Mouse (Mus musculus) spleen, postnatal 14 days (tissue): ENCODE results near the gene Sctr.

Experiments used
- DNase-seq, 2 experiments: peaks; one replicate each; pipeline ENCODE4 v3.0.0; 2021 to 2022; ENCODE audit warnings: low spot score in 2 of 2

The Sctr gene

DNA sequence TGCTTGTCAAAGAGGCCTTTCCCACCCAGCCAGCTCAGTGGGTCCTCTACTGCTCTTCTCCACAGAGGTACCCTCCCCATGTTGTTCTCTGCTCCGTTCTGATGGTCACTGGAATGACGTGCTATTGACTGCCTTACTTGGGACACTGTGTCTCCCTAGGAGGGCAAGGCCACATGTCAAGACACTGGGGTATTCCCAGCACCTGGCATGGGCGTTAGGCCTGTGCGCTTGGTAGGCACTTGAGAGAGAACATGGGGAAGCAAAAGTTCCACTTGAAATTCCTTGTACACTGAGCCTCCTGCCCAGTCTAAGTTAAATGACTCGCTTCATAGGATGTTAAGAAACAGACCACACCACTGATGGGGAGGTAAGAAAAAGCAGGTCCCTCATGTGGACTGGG, 62.4 kb downstream of the Sctr start:
- DNase-seq = no peak

DNA sequence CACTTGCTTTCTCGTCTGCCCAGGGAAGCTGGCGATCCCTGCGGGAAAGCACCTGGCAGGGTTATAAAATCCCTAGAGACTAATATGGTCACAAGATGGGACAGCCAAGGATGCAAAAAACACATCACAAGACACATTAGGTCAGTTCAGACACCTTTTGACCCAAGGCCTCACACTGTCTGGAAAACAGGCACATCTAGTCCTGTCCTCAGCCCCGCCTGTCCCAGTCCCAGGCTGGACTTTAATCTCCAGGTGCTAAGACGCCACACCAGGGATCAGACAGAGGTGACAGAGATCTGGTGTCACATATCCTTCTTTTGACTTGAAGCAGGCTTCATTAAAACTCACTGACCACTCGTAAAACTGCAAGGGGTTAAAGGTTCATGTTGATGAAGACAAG, 63.5 kb downstream of the Sctr start:
- DNase-seq = no peak

DNA sequence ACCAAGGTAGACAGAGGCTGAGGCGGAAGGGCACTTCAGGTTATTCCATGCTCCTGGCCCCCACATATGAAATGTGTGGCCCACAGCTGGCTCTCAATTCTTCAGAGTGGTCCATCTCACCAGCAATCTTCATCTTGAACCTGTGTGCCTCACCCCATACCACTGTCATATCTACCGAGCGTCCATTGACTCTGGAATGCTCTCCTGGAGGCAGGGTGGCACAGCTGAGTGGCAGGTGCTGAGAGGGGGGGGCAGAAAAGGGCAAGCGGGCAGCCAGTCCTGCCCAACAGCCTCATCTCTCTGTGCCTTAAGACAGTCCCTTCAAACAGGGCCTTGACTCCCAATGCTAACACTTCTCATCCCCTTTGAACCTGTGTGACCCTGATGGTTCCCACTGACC, 64.4 kb downstream of the Sctr start:
- no peak for DNase-seq

DNA sequence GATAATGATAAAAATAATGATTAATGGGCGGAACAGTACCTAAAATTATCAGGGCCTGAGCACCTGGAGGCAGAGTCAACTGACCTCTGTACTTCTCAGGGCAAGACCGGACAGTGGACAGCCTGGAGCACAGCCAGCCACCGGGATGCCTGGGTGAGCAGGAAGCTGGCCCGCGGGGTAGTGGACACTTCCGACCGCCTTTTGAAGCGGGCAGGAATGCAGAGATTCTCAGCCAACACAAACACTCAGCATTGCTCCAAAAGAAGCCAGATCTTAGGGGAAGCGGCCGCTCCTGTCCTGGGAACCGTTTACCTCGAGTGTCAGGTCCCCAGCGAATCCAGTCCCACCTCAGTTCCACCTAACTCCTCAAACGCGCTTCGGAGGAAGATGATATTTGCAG, 66.2 kb downstream of the Sctr start:
- DNase-seq = no peak

DNA sequence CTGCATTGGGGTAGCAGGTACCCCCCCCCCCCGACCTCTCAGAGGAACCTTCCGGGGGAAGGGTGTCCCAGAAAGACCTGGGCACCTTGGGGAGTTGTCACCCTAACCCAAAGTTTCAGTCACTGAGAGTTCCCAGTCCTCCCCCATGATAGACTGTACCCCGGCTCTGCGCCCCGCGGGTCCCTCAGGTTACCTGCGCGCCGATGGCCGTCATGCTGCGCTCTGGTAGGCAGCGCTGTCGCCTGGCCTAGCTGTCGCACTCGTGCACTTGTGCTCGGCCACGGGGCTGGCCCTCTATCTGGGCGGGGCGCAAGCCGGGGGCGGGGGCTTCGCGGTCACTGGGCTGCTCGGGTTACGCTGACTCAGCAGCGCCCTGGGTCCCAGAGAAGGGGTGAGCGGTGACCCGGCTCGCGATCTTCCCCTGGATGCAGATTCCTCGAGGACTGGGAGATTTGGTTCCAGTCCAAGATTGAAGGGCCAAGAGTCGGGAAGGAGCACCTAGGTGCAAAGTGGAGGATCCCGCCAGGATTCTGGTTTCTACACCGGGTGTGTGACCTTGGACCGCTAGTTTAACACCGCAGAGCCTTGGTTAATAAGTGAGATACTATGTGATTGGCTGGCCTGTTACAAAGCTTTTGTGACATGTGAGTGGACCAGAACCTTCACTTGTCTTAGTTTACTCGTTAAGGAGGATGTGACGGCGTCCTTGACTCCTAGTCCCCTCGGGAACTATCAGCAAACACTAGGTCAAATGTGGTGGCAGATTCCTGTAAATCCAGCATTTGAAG, 67.0 kb downstream of the Sctr start, which contains the start of gene Tmem37:
Tmem37 (minus strand) TSS at position 556 of the 788 bp plus-strand sequence.
- no peak for DNase-seq

DNA sequence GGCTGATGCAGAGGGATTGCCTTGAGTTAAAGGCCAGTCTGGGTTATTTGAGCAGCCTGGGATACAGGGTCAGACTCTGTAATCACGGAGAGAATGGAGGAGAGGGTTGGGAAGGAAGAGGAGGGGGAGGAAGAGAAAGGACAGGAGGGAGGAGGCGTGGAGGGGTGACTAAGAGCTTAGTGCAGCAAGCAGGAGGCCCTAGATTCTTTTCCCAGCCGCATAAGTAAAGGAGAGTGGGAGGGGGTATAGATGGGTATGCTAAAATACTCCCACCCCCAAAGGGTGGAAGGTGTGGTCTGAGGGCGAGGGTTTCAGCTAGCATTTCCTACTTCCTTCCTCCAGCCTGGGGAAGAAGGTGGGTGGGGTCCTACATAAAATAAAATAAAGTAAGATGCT, 67.6 kb downstream of the Sctr start:
- DNase-seq = no peak

DNA sequence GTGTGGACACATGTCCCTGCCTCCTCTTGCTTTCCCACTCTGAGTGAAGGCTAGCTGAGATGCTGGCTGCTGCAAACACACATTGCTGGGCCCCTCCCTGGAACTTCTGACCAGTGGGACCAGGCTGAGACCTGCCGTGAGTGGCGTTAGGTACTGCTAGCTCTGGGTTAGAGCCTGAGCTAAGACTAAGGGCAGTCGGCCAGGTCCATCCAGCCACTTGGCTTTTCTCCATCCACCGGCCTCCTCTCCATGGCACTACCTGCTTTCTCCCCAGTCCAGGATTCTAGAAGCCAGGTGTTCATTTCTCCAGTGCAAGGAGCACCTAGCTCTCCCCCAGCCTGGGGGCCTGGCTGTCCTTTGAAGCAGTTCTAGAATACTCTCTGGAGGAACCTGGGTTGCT, 68.2 kb downstream of the Sctr start:
- DNase-seq = no peak

DNA sequence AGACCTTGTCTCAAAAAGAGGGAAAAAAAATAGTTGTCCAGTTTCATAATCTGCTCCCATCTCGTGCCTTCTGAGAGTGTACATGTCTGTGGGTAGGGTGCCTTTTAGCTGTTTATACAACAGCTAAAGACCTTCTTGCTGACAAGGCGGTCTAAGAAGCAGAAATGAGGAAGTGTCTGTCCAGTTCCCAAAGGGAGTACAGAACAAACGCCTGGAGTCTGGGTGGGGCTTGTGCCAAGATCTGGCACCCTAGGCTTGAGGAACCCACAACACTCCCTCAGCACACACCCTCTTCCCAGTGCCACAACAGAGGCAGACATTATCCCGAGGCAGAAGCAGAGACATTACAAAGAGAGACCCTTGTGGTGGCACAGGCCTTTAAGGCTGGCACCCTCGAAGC, 68.8 kb downstream of the Sctr start:
- DNase-seq = no peak

DNA sequence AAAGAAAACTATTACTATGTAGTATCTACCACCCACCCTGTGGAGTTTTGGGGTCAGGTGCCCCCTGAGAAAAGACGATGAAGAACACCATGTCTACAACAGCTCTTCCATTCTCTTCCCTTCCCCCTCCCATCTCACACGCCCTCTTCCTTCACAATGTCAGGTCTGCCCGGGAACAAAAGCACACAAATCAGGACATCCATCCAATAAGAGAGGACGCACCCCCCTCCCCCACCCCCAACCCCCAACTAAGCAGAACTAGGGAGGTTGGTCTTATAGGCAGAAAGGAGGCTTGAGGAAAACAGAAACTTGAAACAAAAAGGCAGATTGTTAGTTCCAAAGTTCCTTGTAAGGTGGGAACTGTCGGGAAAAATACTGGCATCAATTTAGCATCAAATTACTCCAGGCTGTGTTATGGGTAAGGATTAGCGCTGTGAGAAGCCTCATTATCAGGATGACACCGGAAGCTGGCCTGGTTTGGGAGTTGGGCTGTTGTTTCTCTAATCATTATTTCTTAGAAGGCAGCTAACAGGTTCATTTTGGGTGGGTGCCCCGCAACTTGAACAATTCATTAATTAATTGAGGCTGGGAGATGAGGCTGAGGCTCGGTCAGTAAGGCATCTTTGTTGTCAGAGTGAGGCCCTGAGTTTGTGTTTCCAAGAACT, 71.2 kb downstream of the Sctr start:
- DNase-seq = no peak

DNA sequence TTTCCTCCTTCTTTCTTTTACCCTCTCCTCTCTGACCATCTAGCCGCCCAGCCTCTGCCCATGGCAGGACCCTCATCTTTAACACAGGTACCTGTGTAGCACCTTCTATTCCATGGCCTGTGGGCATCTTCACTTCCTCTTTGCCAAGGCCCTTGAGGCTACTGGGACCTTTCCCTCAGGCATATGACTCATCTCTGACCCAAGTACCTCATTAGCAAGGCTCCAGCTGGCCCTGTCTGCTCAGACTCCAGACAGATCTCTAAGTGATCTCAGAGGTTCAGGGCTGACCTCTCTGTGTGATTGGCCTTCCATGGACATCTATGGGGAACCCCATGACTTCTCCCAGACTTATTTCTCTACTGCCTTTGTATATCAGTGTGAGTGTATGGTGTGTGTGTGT, 73.9 kb downstream of the Sctr start:
- no peak for DNase-seq

DNA sequence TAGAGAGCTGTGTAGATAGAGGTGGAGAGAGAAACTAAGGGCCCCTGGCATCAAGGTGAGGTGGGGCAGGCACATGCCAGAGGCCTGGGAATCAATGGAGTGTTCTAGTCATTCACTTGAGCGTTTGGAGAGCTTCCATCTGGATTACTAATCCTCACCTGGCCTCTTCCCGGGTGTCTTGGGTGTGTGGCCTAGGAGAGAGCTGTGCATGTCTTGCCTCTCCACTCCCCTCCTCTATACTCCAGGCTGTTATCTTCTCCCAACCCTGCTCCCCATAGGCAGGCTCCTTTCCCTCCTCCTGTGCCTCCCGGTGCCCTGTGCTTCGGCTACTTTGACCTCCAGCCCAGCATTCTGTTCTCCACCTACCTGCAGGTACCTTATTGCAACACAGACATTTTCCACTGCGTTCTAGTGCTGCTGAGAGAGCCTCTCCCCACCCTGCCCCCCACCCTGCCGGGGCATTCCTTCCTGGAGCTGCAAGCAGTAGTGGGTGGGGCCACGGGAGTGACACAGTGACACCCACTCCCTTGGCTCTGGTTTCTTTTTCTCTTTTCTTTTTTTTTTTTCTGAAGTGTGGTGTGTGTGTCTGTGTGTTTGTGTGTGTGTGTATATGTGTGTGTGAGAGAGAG, 76.4 kb downstream of the Sctr start:
- DNase-seq = no peak

DNA sequence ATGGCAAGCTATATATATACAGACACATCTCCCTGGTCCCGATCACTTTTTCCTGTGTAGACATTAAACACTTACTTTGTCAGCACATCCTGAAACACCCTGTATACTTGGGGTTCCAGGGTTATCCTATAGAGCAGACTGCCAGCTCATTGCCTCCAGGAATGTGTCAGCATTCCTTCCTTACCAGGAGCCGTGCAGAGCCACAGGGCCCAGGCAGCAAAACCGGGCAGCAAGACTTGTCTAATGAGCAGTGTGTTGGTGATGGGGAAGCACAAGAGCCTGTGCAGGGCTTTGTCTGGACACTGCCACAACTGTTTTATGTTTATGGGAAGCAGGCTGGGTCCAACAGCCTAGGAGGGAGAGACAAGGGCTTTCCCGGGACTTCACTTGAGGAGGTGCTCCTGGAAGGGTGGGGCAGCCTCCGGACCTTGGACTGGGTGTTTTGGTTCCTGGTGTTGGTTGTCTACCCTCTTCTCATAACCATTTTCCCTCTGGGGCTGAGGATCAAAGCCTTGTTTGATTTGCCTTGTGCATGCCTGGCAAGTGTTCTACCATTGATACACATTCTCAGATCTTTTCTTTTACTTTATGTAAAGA, 77.3 kb downstream of the Sctr start:
- DNase-seq = no peak

DNA sequence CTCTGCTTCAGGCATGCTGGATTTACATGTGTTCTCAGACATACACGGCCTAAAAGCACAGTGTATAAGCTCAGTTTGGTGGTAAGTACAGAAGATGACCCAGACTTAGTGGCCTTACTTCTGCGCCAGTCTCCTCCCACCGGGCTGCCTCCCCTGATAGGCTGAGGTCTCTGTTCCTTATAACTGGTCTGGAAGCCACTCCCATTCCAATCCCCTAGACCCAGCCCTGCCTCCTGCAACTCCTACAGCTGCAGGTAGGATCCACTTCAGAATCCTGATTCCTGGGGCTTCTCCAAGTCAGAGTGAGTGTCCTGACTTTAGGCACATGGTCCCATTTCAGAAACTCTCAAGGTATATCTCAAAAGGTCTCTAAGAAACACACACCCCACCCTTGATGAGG, 79.0 kb downstream of the Sctr start:
- no peak for DNase-seq

DNA sequence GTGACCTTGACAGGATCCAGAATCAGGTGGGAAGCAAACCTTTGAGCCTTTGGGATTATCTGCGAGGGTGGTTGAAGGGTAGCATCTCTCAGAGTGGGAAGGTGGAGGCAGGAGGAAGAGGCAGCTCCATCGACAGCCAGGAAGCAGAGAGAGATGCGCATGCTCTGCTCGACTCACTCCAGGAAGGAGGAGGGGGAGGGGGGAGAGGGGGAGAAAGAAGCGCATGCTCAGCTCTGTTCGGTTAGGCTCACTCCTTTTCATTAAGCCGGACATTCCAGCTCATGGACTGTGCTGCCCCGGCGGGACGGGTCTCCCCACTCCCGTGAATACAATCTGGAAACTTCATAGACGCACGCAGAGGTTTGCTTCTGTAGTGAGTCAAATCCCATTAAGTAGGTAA, 80.0 kb downstream of the Sctr start:
- DNase-seq = no peak

DNA sequence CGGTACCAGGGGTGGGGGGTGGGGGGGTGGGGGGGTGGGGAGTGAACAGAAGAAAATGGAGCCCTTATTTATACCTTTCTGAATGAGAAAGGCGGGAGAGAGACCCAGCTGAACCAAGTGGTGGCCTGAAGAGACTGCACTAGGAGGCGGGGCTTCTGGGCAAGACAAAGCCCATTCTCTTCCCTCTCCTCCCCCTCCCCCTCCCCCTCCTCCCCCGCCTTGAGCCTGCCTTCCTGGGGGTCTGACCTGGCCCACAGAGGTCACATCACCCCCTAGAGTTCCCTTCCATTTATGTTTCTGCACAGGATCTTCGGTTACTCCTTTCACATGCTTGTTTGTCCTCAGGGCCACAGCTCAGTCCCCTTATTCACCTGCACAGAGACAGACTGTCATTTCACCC, 82.5 kb downstream of the Sctr start:
- DNase-seq = no peak

DNA sequence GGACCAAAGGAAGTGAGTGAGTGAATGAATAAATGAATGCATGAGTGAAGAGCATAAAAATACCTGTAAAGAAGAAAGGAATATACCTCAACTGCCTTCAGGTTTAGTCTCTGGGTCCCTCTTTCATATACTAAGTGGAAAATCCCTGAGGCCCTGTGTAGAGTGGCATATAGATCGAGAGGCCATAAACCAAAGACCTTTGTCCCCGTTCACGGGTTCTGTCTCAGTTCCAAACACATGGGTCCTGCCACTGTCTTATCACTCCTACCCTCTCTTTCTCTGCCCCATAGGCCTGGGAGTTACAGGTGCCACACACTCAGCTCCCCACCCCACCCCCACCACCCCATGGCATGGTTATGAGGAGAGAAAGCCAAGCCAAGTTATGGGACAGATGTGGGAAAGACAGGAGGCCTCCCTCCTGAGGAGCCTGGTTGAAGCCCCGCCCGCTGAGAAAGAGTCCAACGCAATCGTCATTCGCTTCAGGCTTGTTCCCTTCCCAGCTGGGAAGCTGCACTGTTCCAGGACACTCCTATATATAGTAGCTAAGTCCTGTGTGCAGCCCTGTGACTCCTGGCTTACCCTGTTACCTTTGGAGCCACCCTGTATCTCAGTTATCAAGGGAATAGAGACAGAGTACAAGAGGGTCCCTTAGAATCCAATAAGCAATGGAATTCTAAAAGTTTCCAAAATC, 84.3 kb downstream of the Sctr start:
- no peak for DNase-seq

DNA sequence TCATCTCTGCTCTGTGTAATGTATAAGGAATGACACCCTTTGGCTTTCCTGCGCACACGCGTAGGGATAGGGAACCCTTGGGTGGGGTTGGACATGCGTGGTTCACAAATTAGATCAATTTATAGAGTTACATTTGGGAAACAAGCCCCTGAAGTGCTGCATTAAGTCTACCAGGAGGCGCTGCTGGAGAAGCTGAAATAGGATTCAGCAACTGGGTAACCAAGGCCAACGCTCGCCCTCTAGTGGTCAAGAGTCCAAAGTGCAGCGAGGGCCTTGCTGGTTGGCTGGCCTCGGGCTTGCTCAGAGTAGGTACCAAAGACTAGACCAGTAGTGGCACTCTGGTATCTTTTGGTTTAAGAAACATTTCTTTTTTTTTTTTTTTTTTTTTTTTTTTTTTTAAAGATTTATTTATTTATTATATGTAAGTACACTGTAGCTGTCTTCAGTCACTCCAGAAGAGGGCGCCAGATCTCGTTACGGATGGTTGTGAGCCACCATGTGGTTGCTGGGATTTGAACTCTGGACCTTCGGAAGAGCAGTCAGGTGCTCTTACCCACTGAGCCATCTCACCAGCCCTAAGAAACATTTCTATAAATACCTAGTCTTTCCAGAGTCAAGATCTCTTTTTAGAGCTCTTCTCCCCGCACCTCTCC, 86.9 kb downstream of the Sctr start:
- peak; percentile 47 to 75 for DNase-seq

DNA sequence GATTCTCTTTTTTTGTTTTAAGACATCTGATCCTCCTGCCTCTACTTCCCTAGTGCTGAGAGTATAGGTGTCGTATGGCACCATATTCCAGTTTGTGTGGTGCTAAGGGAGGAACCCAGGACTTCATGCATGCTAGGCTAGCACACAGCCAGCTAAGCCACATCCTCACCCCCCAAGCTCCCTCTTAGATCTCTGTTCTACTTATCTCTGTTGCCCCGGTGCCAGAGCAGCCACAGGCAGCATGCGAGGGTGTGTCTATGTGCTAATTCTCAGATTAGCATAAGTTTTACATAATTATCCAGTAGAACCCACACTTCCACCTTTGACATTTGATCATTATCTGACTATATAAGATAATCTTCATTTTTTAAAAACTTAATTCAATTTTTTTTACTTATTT, 88.2 kb downstream of the Sctr start:
- no peak for DNase-seq

DNA sequence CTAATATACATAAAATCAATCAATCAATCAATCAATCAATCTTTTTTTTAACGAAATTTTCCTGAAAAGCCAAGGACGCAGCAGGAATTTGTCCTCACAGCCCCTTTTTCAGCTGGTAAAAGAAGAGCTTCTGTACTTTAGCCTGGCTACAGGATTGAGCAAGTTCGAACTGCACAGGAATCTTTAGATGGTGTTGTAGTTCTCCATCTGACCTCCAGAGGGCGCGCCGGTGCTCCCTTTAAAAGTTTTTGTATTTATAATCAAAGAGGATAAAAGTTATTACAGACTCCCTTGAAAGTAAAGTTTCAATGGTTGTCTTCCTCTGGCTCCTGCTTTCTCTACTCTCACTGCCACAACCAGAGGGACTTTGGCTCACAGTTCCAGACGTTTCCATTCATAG, 91.6 kb downstream of the Sctr start:
- peak in 1 of 2 experiments; percentile 38 for DNase-seq

DNA sequence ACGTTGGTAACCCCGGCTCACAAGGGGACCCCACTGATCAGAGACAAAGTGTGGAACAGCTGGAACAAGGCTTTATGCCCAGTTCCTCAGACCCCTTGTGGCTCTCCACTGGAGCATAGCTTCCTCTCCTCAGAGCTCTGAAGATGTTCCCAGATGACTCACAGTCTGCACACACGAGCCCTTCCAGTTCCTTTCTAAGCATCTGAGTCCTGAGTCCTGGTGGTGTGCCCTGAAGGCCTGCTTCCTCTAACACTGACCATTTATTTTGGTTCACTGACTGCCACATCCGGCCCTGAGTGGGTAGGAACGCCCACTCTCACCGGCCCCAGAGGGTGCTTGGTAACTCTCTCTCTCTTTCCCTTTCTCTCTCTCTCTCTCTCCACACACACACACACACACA, 92.8 kb downstream of the Sctr start:
- no peak for DNase-seq

DNA sequence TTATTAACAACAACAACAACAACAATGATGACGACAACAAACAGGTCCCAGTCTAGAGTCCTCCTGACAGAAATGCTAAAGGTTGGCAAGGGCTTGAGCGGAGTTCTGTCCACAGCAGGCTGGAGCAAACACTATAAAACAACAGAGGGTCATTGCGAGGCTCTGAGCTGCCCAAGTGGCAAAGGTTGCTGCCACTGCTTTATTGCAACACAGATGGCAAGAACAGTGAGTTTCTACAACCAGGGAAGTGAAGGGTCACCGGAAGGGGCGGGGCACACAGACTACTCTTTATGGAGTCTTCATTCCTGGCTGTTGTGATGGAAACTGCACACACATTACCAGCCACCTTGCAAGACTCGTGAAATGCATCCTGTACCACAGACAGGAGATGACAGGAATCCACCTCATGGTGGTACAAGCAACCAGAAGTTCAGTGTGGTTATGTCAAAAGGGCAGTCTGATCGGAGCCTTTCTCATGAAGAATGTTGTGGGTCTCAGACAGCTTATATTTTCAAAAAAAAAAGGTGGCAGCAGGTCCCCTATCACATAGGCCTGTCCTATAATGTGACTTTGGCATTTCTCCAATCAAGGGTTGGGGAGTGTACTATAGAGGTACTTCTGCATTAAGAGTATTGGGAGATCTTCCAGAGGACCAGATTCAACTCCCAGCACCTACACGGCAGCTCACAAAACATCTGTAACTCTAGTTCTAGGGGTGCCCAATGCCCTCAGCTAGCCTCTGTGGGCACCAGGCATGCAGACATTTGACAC, 93.9 kb downstream of the Sctr start:
- no peak for DNase-seq
